Mouse (Mus musculus): ENCODE measurements around the gene Tmem147.

- TF ChIP-seq CTCF (IDR thresholded peaks at IDR 0.05; ENCODE audit: borderline replicate concordance, control insufficient read depth, extremely low read depth, insufficient read depth, low read length, poor library complexity) (no peak), POLR2A (IDR thresholded peaks at IDR 0.05; ENCODE audit: control insufficient read depth, extremely low read depth, insufficient read depth, low read length, poor library complexity) (no peak)
Observed at GRCm38 (mm10) chr7:30728214-30728613, 1.1 kb downstream of the Tmem147 start.

All from thymus, adult 2 months (tissue).